Mouse (Mus musculus) heart, postnatal 4 days (tissue): ENCODE measurements around the gene Ptpn23. TPM values are rescaled to one million over a fixed set of nuclear protein-coding genes. Genes with fewer than 3 reads are reported as not detected.
"Not testable (repeated sequence)": the region's sequence is repeated elsewhere in the genome, so short reads cannot be mapped to it uniquely, and the experiment has no call there.

Experiments used
- DNase-seq: peaks from one replicate; pipeline ENCODE4 v3.0.0; 2021
- total RNA-seq, 2 experiments: library from RNA; stranded (reverse); gene quantifications; 2 replicates each; pipeline ENCODE4 v1.2.3; 2021

Ptpn23 gene
- total RNA-seq, result 10 to 100 TPM; 32.4 to 33.7 TPM

- DNase-seq, result peak; percentile 96
These were observed at the start of gene Ptpn23 for GRCm38 (mm10) chr9:110408099-110408773. Gene Ptpn23 (minus strand): TSS chr9:110408213.

DNA sequence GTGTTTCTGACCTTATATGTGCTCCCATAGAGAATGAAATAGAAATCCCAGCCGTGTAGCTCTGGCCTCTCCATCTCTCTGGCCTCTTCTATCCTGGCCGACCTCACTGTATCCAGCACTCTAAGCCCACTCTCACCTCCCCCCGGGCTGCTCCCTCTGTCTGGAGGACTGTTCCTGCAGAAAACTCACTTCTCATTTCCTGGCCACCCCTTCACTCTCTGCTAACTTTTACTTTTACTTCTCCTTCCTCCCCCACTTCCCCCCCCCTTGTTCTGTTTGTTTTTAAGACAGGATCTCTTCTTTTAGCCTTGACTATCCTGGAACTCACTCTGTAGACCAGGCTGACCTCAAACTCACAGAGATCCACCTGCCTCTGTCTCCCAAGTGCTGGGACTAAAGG is 44.5 kb upstream of the Ptpn23 start:
- no peak for DNase-seq

GRCm38 (mm10) chr9:110448857-110449617 is 41.0 kb upstream of the Ptpn23 start:
- peak; percentile 83 for DNase-seq

DNA sequence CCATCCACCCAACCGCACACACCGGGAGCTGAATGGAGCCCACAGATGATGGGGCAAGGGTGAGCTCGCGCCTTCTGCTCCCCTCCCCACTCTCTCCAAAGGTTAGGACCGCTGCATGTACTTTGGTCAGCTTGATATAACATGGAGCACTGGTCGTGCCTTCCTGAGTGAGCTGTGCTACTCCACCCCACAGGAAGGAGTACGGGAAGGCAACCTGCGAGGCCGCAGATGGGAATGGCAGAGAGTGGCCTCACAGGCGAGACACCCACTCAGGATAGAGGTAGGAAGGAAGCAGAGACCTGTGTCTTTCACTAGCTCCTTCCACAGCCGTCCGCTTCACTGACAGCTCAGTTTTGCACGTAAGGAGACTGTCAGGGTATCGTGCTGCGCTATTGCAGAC is 40.3 kb upstream of the Ptpn23 start:
- DNase-seq, result no peak

DNA sequence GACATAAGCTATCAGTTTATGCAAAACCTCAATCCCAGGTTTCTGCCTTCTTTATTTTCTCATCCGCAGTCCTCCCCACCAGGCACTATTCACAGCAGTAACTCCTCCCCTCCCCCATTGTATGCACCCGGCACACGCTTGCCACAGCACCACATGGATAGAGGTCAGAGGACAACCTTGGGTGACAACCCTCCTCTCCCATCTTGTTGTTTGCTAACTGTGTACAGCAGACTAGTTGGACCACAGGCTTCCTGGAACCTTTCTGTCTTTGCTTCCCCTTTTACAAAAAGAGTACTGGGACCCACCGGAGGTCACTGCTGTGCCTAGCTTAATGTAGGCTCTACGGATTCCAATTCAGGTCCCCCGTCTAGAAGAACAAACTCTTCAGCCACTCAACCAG is 32.5 kb upstream of the Ptpn23 start:
- DNase-seq, result no peak

DNA sequence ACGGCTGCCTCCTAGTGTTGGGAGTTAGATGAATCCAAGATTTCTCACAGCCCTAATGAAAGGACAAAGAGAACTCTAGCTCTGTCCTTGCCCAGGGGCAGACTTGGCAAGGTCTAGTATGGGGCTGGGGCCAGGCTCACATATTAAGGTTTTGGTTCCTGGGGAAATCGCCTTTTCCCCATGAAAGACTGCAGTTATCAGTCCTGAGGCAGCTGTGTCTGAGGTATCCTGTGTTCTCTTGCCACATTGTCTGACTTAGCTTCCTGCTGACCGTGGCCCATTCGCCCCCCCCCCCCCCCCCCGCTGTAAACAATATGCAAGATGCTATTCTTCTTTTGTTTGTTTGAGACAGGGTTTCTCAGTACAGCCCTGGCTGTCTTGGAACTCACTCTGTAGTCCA is 32.0 kb upstream of the Ptpn23 start:
- DNase-seq, result no peak

DNA sequence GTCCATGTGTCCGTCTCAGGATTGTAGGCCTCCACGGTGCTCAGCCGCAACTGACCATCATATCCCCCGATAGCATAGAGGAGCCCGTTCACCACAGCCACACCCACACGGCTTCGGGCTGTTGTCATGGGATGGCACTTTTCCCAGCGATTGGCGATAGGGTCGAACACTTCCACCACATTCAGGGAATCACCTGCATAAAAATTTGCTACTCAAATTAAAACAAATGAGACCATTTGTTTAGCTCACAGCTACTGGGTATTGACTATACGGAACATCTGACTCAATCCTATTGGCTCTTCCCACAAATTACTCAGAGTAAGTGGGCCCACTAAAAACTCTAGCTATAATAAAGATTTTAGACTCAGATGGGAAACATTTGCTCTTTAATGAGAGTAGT is 28.0 kb upstream of the Ptpn23 start:
- no peak for DNase-seq

DNA sequence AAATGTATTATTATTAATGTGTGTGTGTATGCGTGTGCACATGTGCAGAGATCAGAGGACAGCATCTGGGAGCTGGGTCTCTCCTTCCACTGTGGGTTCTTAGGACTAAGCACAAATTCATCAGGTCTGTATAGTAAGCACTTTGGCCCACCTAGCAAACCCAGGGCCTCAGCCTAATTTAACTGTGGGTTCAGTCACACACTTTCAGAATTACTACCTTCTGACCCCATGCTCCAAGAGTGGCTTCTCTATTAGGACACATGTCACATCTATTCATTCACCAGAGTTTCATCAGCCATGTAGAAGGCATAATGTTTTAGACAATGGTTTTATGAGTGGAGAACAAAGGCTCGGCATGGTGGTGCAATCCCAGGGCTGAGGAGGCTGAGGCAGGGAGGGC is 25.0 kb upstream of the Ptpn23 start:
- DNase-seq, result no peak

GRCm38 (mm10) chr9:110431241-110431640 is 23.2 kb upstream of the Ptpn23 start:
- DNase-seq, result no peak

GRCm38 (mm10) chr9:110419511-110420112 is 11.6 kb upstream of the Ptpn23 start, which contains the start of gene Ngp:
Gene Ngp (plus strand): TSS chr9:110419747.
- no peak for DNase-seq

DNA sequence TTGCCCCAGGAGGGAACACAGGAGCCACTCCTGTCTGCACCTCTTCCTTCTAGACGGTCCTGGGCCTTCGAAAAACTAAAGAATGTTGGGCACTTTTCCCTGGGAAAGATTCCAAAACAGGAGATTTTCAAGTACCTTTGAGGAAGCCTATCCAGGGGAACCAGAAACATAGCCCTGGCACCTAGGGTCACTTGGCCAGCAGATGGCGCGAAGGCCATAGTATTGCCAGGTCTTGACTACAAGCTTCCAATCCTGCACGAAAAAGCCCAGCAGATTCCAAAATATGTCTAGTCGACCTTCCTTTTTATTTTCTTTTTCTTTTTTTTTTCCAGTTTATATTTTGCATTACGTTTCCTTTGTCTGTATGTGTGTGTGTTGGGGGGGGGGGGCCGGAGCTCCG is 5.8 kb upstream of the Ptpn23 start:
- peak; percentile 64 for DNase-seq

DNA sequence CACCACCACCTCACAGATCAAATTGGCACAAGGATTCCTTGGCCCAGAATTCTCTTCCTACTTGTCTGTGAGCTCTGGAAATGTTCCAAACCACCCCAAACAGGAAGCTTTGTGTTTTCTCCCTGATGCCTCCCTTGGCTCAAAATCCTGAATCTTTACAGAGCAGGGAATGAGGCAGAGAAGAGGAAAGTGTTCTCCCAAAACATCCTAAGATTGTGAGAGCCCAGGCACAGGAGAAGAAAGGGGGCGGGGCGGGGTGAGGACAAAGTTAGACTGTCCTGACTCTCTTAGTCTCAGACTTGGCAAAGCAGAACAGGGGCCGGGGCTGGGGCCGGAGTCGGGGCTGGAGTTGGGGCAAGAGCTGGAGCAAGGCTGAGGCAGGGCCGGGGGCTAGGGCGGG is 4.9 kb upstream of the Ptpn23 start:
- no peak for DNase-seq

DNA sequence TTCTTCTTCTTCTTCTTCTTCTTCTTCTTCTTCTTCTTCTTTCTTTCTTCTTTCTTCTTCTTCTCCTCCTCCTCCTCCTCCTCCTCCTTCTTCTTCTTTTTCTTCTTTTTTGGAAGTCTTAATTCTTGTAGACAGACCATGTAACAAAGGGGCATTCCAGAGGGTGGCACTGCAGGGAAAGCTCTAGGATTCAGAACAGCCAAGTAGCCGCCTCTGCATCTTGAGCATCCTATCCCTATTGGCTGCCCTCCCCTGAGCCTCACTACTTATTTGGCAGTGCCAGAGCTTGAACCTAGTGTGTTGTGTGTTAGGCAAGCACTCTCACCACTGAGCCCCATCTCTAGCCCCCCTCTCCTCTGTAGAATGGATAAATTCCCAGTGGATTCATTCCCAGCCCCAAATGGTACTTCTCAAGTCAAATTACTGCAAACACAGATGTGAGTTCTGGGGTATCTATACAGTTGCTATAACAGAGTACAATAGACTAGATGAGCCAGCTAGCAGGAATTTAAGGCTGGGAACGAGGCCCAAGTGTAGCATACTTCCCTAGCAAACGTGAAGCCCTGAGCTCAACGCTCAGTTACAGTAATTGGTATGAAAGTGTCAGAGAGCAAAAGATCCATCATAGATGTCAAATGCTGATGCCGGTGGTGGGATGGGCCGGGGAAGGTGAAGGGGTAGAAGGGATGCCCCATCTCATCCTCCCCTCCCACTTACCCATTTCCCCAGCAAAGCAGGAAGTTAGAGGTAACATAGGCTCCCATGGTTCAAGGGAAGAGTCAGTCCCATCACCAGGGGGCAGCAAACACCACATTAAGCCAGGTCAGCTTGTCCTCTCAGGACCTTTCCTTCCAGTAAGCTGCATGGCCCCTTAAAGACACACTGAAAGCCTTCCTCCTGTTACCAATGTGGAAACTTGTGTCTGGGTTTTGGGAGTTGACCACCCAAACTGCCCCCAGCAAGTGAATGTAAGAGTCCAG is 3.2 kb upstream of the Ptpn23 start:
- DNase-seq, result peak; percentile 91

DNA sequence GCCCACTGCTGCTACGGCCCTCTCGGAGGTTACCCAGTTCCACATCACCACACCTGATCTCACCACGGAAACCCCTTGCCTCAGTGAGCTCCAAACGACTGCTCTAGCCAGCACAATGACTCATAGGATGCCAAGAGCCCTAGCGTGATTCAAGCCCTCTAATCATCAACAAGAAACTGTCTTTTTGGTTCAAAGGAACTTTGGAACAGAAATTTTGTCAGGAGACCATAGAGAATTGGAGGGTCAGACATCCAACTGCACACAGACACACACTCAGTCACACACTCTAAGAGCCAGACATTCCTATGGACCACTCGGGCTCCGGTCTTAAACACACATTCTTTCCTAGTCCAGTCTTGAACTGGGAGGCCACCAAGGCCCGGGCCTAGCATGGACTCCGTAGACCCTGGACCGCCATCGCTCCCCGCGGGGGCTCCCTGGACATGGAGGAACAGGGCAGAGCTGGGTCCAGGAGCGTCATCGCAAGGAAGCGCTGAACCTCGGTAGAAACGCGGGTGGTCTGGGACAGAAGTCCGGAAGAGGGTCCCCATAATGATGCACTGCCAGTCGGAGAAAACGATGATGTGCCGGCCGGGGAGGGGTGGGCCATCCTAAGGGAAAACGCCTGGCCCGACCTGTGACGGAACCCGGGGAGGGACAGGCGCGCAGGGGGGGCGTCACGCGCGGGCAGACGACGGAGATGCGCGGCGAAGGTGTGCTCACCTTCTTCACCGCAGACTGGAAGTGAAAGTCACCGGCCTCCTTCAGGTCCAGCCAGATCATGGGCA is 508 bp downstream of the Ptpn23 start:
- DNase-seq, result no peak

DNA sequence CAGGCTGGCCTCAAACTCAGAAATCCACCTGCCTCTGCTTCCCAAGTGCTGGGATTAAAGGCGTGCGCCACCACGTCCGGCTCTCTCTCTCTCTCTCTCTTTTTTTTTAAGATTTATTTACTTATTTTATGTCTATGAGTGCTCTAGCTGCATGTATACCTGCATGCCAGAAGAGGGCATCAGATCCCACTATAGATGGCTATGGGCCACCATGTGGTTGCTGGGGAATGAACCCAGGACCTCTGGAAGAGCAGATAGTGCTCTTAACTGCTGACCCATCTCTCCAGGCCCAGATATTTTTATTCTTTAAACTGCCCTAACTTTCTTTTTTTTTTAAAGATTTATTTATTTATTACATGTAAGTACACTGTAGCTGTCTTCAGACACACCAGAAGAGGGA is 4.8 kb downstream of the Ptpn23 start:
- DNase-seq, result not testable (repeated sequence)

GRCm38 (mm10) chr9:110402731-110403130 is 5.3 kb downstream of the Ptpn23 start:
- DNase-seq, result no peak

DNA sequence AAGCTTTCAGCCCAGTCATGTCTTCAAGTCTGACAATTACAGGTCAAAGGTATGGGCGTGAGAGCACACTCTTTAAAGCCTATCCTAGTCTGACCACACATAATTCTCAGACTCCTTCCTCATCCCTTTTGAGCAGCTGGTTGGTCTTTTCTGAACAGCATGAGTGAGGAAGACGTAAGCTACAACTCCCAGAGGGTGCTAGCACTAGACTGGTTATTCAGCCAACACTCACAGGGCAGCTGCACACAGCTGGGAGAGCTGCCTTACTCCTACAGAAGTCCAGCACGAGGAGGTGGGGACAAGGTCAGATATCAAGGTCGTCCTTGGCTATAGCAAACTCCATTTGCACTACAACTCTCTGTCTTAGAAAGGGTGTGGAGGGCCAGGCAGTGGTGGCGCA is 7.4 kb downstream of the Ptpn23 start:
- peak; percentile 72 for DNase-seq

GRCm38 (mm10) chr9:110393295-110393694 is 14.7 kb downstream of the Ptpn23 start:
- DNase-seq, result no peak

GRCm38 (mm10) chr9:110390843-110391242 is 17.2 kb downstream of the Ptpn23 start:
- no peak for DNase-seq

DNA sequence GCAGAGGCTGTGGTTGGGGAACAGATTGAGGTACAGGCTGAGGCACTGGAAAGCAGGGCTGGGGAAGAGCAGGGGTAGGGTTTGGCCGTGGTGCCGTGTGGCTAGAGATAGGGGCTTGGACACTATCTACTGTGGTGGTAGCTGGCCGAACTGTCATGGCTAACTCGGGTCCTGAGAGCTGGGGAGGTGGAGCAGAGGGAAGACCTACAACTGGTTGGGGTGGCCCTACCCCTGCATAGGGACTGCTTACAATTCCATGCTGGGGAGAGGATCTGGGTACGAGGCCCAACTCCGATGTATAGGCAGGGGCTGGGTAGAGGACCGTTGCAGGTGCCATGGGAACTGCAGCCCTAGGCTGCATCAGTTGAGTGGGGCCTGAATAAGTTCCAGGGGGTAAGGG is 20.0 kb downstream of the Ptpn23 start:
- no peak for DNase-seq

DNA sequence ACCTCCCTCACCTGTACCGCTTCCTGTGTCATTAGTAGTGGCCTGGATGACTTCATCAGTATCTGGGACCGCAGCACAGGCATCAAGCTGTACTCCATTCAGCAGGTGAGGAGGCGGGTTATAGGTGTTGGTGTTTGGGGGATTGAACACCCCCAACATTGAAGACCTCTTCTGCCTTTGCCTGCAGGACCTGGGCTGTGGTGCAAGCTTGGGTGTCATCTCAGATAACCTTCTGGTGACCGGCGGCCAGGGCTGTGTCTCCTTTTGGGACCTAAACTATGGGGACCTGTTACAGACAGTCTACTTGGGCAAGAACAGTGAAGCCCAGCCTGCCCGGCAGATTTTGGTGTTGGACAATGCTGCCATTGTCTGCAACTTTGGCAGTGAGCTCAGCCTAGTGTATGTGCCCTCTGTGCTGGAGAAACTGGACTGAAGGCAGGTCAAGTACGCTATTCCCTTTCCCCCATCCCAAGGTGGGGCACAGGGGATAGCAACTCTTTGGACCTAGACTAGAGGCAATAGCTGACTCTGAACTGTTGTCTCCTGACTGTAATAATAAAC is 23.6 kb downstream of the Ptpn23 start:
- DNase-seq, result no peak
